ENCODE assay signal across 11 mouse cellular contexts in genomic region chr11:107454546-107455462, GRCm38 (mm10). TPM values are rescaled to one million over a fixed set of nuclear protein-coding genes. Genes with fewer than 3 reads are reported as not detected.
A peak's percentile ranks its signal among the peaks of the same experiment; 100 is the strongest.
DNase-seq lines count a peak whose midpoint lies in the region; ATAC-seq and TF ChIP-seq lines count a peak whose summit lies in the region.
"Had no signal": no experiment of that assay in that cellular context is flagged by ENCODE, and none has a peak within 500 bp of the region (broad histone marks: within the 10 kb centered on the region; RNA-seq: fewer than 3 reads in every experiment).

No protein-coding gene starts in this region.

- peaks cover 25% of the 10 kb centered on the region for H3K4me1 ChIP-seq in heart, embryonic 15.5 days (replicated peaks)
- H3K4me1 ChIP-seq in E14TG2a.4 (replicated peaks; ENCODE audit: low read depth, low read length): peaks cover 91% of the 10 kb centered on the region
- peaks cover 22% of the 10 kb centered on the region for H3K4me1 ChIP-seq in embryonic facial prominence, embryonic 10.5 days
- H3K4me1 ChIP-seq in liver, embryonic 15.5 days (replicated peaks): peaks cover 58% of the 10 kb centered on the region
- peaks cover 8% of the 10 kb centered on the region for H3K4me1 ChIP-seq in forebrain, embryonic 13.5 days

- DNase-seq in heart, adult 11 months: no peak
- DNase-seq in embryonic facial prominence, embryonic 10.5 days (ENCODE audit: low spot score): no peak
- DNase-seq in frontal cortex, postnatal 36 days (ENCODE audit: low spot score in 2 of 2): no peak
- no peak for DNase-seq in gastrocnemius, postnatal 25 days
- DNase-seq: cerebellum, adult 9-11 months; right cerebral cortex, postnatal 4 days had no signal

- H3K36me3 ChIP-seq in heart, embryonic 15.5 days: no peaks in the 10 kb centered on the region
- H3K36me3 ChIP-seq in E14TG2a.4 (ENCODE audit: insufficient read depth, low read length): peaks cover 18% of the 10 kb centered on the region
- H3K36me3 ChIP-seq in embryonic facial prominence, embryonic 10.5 days (replicated peaks): peaks cover 65% of the 10 kb centered on the region
- peaks cover 12% of the 10 kb centered on the region; the same call in 1 of the 2 replicates for H3K36me3 ChIP-seq in liver, embryonic 15.5 days (replicated peaks)
- H3K36me3 ChIP-seq in forebrain, embryonic 13.5 days (ENCODE audit: poor library complexity, severe bottlenecking): peaks cover 22% of the 10 kb centered on the region

- H3K27me3 ChIP-seq in heart, embryonic 15.5 days: no peaks in the 10 kb centered on the region
- H3K27me3 ChIP-seq in E14TG2a.4 (ENCODE audit: insufficient read depth, low read length): no peaks in the 10 kb centered on the region
- no peaks in the 10 kb centered on the region for H3K27me3 ChIP-seq in embryonic facial prominence, embryonic 10.5 days (replicated peaks; ENCODE audit: low read depth, poor library complexity, severe bottlenecking)
- no peaks in the 10 kb centered on the region for H3K27me3 ChIP-seq in liver, embryonic 15.5 days
- no peaks in the 10 kb centered on the region for H3K27me3 ChIP-seq in forebrain, embryonic 13.5 days

- no peaks in the 10 kb centered on the region for H3K9me3 ChIP-seq in heart, embryonic 15.5 days (replicated peaks)
- no peaks in the 10 kb centered on the region for H3K9me3 ChIP-seq in E14TG2a.4 (ENCODE audit: low read length)
- peaks cover 5% of the 10 kb centered on the region; the same call in 1 of the 2 replicates for H3K9me3 ChIP-seq in embryonic facial prominence, embryonic 10.5 days
- H3K9me3 ChIP-seq in liver, embryonic 15.5 days (replicated peaks): no peaks in the 10 kb centered on the region
- H3K9me3 ChIP-seq in forebrain, embryonic 13.5 days (replicated peaks): no peaks in the 10 kb centered on the region

- no peak overlapping the region for H3K27ac ChIP-seq in heart, embryonic 15.5 days
- H3K27ac ChIP-seq in embryonic facial prominence, embryonic 10.5 days (replicated peaks): no peak overlapping the region
- 0 out of 2 replicates have a peak overlapping the region, but pooled peaks have one; percentile 20 for H3K27ac ChIP-seq in liver, embryonic 15.5 days (replicated peaks)
- no peak overlapping the region for H3K27ac ChIP-seq in forebrain, embryonic 13.5 days

- ATAC-seq in heart, embryonic 15.5 days (replicated peaks; ENCODE audit: insufficient number of reproducible peaks, insufficient read depth, low FRiP score, low read depth): no peak
- no peak for ATAC-seq in liver, embryonic 15.5 days (ENCODE audit: insufficient read depth)
- ATAC-seq in forebrain, embryonic 13.5 days: no peak
- ATAC-seq: forebrain, embryonic 14.5 days had no signal

- 45% methylated on average over 19 of the region's 19 CpGs for WGBS in heart, embryonic 15.5 days
- 54% methylated on average over 19 of the region's 19 CpGs for WGBS in embryonic facial prominence, embryonic 10.5 days
- WGBS in liver, embryonic 15.5 days (ENCODE audit: insufficient replicate concordance): 28% methylated on average over 19 of the region's 19 CpGs
- 64% methylated on average over 16 of the region's 19 CpGs for WGBS in forebrain, embryonic 13.5 days

- no peak overlapping the region for H3K4me3 ChIP-seq in heart, embryonic 15.5 days
- peak overlapping the region; percentile 62 for H3K4me3 ChIP-seq in E14TG2a.4 (replicated peaks; ENCODE audit: low read length)
- peak overlapping the region; percentile 25; the same call in 1 of the 2 replicates for H3K4me3 ChIP-seq in embryonic facial prominence, embryonic 10.5 days
- H3K4me3 ChIP-seq in liver, embryonic 15.5 days (replicated peaks): peak overlapping the region; percentile 34
- H3K4me3 ChIP-seq in forebrain, embryonic 13.5 days: no peak overlapping the region

- TF ChIP-seq CTCF in E14TG2a.4 (conservative IDR thresholded peaks at IDR 0.05; ENCODE audit: low read length): no peak

- no peak overlapping the region for H3K9ac ChIP-seq in heart, embryonic 15.5 days
- H3K9ac ChIP-seq in liver, embryonic 15.5 days: no peak overlapping the region
- no peak overlapping the region for H3K9ac ChIP-seq in forebrain, embryonic 13.5 days

- H3K4me2 ChIP-seq in heart, embryonic 15.5 days: peak overlapping the region; percentile 21; the same call in 1 of the 2 replicates
- peak overlapping the region; percentile 51 for H3K4me2 ChIP-seq in liver, embryonic 15.5 days
- H3K4me2 ChIP-seq in forebrain, embryonic 13.5 days: no peak overlapping the region

RNA-seq across cellular contexts. Expression of gene Pitpnc1, which starts 15.7 kb away (rescaled TPM):
- 15.2 and 18.0 TPM in 2 replicates for polyA plus RNA-seq in heart, embryonic 15.5 days (2015; fragmentation: Nextera tagmentation; extraction: Ambion mirVana)
- 37.1 and 42.5 TPM in 2 replicates for polyA plus RNA-seq in embryonic facial prominence, embryonic 10.5 days (2016; fragmentation: Nextera tagmentation; extraction: Ambion mirVana)
- polyA plus RNA-seq in liver, embryonic 15.5 days (2015; fragmentation: Nextera tagmentation; extraction: Ambion mirVana): 7.0 and 7.3 TPM in 2 replicates
- 10 to 100 TPM; 89.2 TPM for total RNA-seq in gastrocnemius, postnatal 25 days (2021)
- 35.6 and 36.1 TPM in 2 replicates for polyA plus RNA-seq in forebrain, embryonic 13.5 days (2015; fragmentation: Nextera tagmentation; extraction: Ambion mirVana)

RNA-seq across cellular contexts. Expression of gene Psmd12, which starts 24.5 kb away (rescaled TPM):
- 132 and 134 TPM in 2 replicates for polyA plus RNA-seq in heart, embryonic 15.5 days (2015; fragmentation: Nextera tagmentation; extraction: Ambion mirVana)
- polyA plus RNA-seq in embryonic facial prominence, embryonic 10.5 days (2016; fragmentation: Nextera tagmentation; extraction: Ambion mirVana): 221 and 225 TPM in 2 replicates
- polyA plus RNA-seq in liver, embryonic 15.5 days (2015; fragmentation: Nextera tagmentation; extraction: Ambion mirVana): 78.6 and 88.4 TPM in 2 replicates
- 100 to 1,000 TPM in 1 of 2 experiments, 10 to 100 TPM in 1; 92.3 to 104 TPM for total RNA-seq in gastrocnemius, postnatal 25 days (2021)
- 171 and 174 TPM in 2 replicates for polyA plus RNA-seq in forebrain, embryonic 13.5 days (2015; fragmentation: Nextera tagmentation; extraction: Ambion mirVana)

Comparison
In these comparisons a context has a peak if more than half of its experiments do, and no peak if none do; other contexts are left out.
1. H3K4me3 ChIP-seq: peak in E14TG2a.4 (single experiment), embryonic facial prominence, embryonic 10.5 days (single experiment) and liver, embryonic 15.5 days (single experiment); none in heart, embryonic 15.5 days (single experiment) and forebrain, embryonic 13.5 days (single experiment).